Mouse (Mus musculus) stomach, embryonic 15.5 days (tissue): ENCODE results near the gene Ackr3. TPM values are rescaled to one million over a fixed set of nuclear protein-coding genes. Genes with fewer than 3 reads are reported as not detected.

Source experiments
- ATAC-seq: fragments of 200-750 bp; cut with Nextera tagmentation; 2 replicates; pipeline ENCODE4 v1.8.0; 2017; ENCODE audit warnings: low read depth, moderate number of reproducible peaks, moderate TSS enrichment; ENCODE audit not compliant: insufficient read depth, low FRiP score
- H3K27ac ChIP-seq: fragments of 300-500 bp; sonication (generic); 2 replicates; pipeline ENCODE4 v1.5.1; 2015; ENCODE audit warnings: mild to moderate bottlenecking, inconsistent platforms
- H3K27me3 ChIP-seq: fragments of 300-500 bp; sonication (generic); replicated peaks from 2 replicates; pipeline ENCODE4 v1.6.1; 2015; ENCODE audit warnings: inconsistent platforms
- H3K36me3 ChIP-seq: fragments of 300-500 bp; sonication (generic); 2 replicates; pipeline ENCODE4 v1.6.1; 2015; ENCODE audit warnings: inconsistent platforms
- H3K4me1 ChIP-seq: fragments of 300-500 bp; sonication (generic); 2 replicates; pipeline ENCODE4 v1.6.1; 2015; ENCODE audit warnings: inconsistent platforms
- H3K4me2 ChIP-seq: fragments of 300-500 bp; sonication (generic); 2 replicates; pipeline ENCODE4 v1.6.1; 2015; ENCODE audit warnings: mild to moderate bottlenecking, inconsistent platforms
- H3K4me3 ChIP-seq: fragments of 300-500 bp; sonication (generic); replicated peaks from 2 replicates; pipeline ENCODE4 v1.5.1; 2015; ENCODE audit warnings: inconsistent platforms
- H3K9ac ChIP-seq: fragments of 300-500 bp; sonication (generic); 2 replicates; pipeline ENCODE4 v1.6.1; 2015; ENCODE audit warnings: inconsistent platforms
- H3K9me3 ChIP-seq: fragments of 300-500 bp; sonication (generic); 2 replicates; pipeline ENCODE4 v1.6.1; 2016; ENCODE audit warnings: inconsistent platforms
- WGBS: fragments of 180-500 bp; shearing (Covaris S2); methylation state at CpG from one replicate; pipeline ENCODE4 v1.1.7; 2015; 5-methylcytosine and 5-hydroxymethylcytosine counted together
- polyA plus RNA-seq: library from polyadenylated mRNA; unstranded; fragments of >200 nt; fragmentation: Nextera tagmentation; extraction: Ambion mirVana; gene quantifications from 2 replicates; pipeline ENCODE4 v1.2.1, GENCODE M21; 2015

The Ackr3 gene
- polyA plus RNA-seq, 1 experiment from 2014 or later, result 22.6 TPM

GRCm38 (mm10) chr1:90206684-90207083 lies 2.9 kb downstream of the Ackr3 start:
- no peak overlapping the region for H3K27ac ChIP-seq
- ATAC-seq, result no peak
- 49% methylated on average over 3 of the region's 3 CpGs for WGBS
- peak overlapping the region; percentile 10; the same call in 1 of the 2 replicates for H3K9ac ChIP-seq
- H3K9me3 ChIP-seq, result no peaks in the 10 kb centered on the region
- peaks cover 44% of the 10 kb centered on the region for H3K4me1 ChIP-seq
- 0 out of 2 replicates have a peak, but pooled peaks cover 3% of the 10 kb centered on the region for H3K27me3 ChIP-seq
- H3K4me2 ChIP-seq, result peak overlapping the region; percentile 56
- H3K36me3 ChIP-seq, result no peaks in the 10 kb centered on the region
- peak overlapping the region; percentile 51 for H3K4me3 ChIP-seq

GRCm38 (mm10) chr1:90207279-90207678 lies 3.5 kb downstream of the Ackr3 start:
- Histone ChIP-seq H3K9me3 (no peaks in the 10 kb centered on the region), H3K4me1 (peaks cover 40% of the 10 kb centered on the region), H3K27me3 (0 out of 2 replicates have a peak, but pooled peaks cover 3% of the 10 kb centered on the region), H3K27ac (no peak overlapping the region), H3K36me3 (no peaks in the 10 kb centered on the region), H3K4me2 (peak overlapping the region; percentile 56), H3K4me3 (no peak overlapping the region), H3K9ac (no peak overlapping the region)
- WGBS, result 50% methylated on average over 6 of the region's 6 CpGs
- no peak for ATAC-seq

- H3K9ac ChIP-seq, result no peak overlapping the region
- H3K4me3 ChIP-seq, result 0 out of 2 replicates have a peak overlapping the region, but pooled peaks have one; percentile 4
- 0 out of 2 replicates have a peak, but pooled peaks cover 3% of the 10 kb centered on the region for H3K27me3 ChIP-seq
- no peak overlapping the region for H3K27ac ChIP-seq
- no peaks in the 10 kb centered on the region for H3K36me3 ChIP-seq
- no peak for ATAC-seq
- H3K9me3 ChIP-seq, result no peaks in the 10 kb centered on the region
- peak overlapping the region; percentile 21; the same call in 1 of the 2 replicates for H3K4me2 ChIP-seq
- H3K4me1 ChIP-seq, result peaks cover 35% of the 10 kb centered on the region
- WGBS, result 66% methylated on average over 6 of the region's 6 CpGs
Observed at GRCm38 (mm10) chr1:90207739-90208502, 4.1 kb downstream of the Ackr3 start.

GRCm38 (mm10) chr1:90208503-90208860 lies 4.7 kb downstream of the Ackr3 start:
- Histone ChIP-seq H3K4me3 (no peak overlapping the region; the same call in 1 of the 2 replicates), H3K27ac (0 out of 2 replicates have a peak overlapping the region, but pooled peaks have one; percentile 28), H3K27me3 (0 out of 2 replicates have a peak, but pooled peaks cover 3% of the 10 kb centered on the region), H3K4me1 (peaks cover 30% of the 10 kb centered on the region), H3K36me3 (no peaks in the 10 kb centered on the region), H3K9me3 (no peaks in the 10 kb centered on the region), H3K4me2 (peak overlapping the region; percentile 21), H3K9ac (no peak overlapping the region)
- WGBS, result 56% methylated on average over 9 of the region's 9 CpGs
- ATAC-seq, result no peak

- H3K27me3 ChIP-seq, result 0 out of 2 replicates have a peak, but pooled peaks cover 3% of the 10 kb centered on the region
- H3K27ac ChIP-seq, result 0 out of 2 replicates have a peak overlapping the region, but pooled peaks have one; percentile 28
- no peak overlapping the region for H3K4me3 ChIP-seq
- no peak for ATAC-seq
- no peaks in the 10 kb centered on the region for H3K36me3 ChIP-seq
- no peaks in the 10 kb centered on the region for H3K9me3 ChIP-seq
- H3K4me1 ChIP-seq, result peaks cover 30% of the 10 kb centered on the region
- 64% methylated on average over 5 of the region's 5 CpGs for WGBS
- peak overlapping the region; percentile 21; the same call in 1 of the 2 replicates for H3K4me2 ChIP-seq
- no peak overlapping the region for H3K9ac ChIP-seq
Observed at GRCm38 (mm10) chr1:90209069-90209468, 5.3 kb downstream of the Ackr3 start.

- Histone ChIP-seq H3K4me1 (peaks cover 30% of the 10 kb centered on the region), H3K9me3 (no peaks in the 10 kb centered on the region), H3K36me3 (0 out of 2 replicates have a peak, but pooled peaks cover 5% of the 10 kb centered on the region), H3K4me2 (no peak overlapping the region), H3K27ac (no peak overlapping the region), H3K27me3 (0 out of 2 replicates have a peak, but pooled peaks cover 3% of the 10 kb centered on the region), H3K4me3 (no peak overlapping the region), H3K9ac (no peak overlapping the region)
- WGBS, result 42% methylated on average over 2 of the region's 2 CpGs
- ATAC-seq, result no peak
Observed at GRCm38 (mm10) chr1:90209741-90210140, 6.0 kb downstream of the Ackr3 start.

GRCm38 (mm10) chr1:90210346-90210745 lies 6.6 kb downstream of the Ackr3 start:
- Histone ChIP-seq H3K4me2 (no peak overlapping the region), H3K9ac (no peak overlapping the region), H3K27ac (no peak overlapping the region), H3K4me3 (no peak overlapping the region), H3K36me3 (0 out of 2 replicates have a peak, but pooled peaks cover 8% of the 10 kb centered on the region), H3K4me1 (peaks cover 30% of the 10 kb centered on the region), H3K27me3 (0 out of 2 replicates have a peak, but pooled peaks cover 3% of the 10 kb centered on the region), H3K9me3 (no peaks in the 10 kb centered on the region)
- WGBS, result 76% methylated on average over 6 of the region's 6 CpGs
- ATAC-seq, result no peak

- ATAC-seq, result no peak
- 78% methylated on average over 4 of the region's 4 CpGs for WGBS
- H3K9ac ChIP-seq, result no peak overlapping the region
- H3K27me3 ChIP-seq, result 0 out of 2 replicates have a peak, but pooled peaks cover 3% of the 10 kb centered on the region
- H3K4me1 ChIP-seq, result peaks cover 30% of the 10 kb centered on the region
- H3K36me3 ChIP-seq, result 0 out of 2 replicates have a peak, but pooled peaks cover 8% of the 10 kb centered on the region
- no peak overlapping the region for H3K4me2 ChIP-seq
- no peaks in the 10 kb centered on the region for H3K9me3 ChIP-seq
- H3K4me3 ChIP-seq, result no peak overlapping the region
- H3K27ac ChIP-seq, result no peak overlapping the region
Observed at GRCm38 (mm10) chr1:90210761-90211160, 7.0 kb downstream of the Ackr3 start.

GRCm38 (mm10) chr1:90212376-90212775 lies 8.6 kb downstream of the Ackr3 start:
- H3K27me3 ChIP-seq, result 0 out of 2 replicates have a peak, but pooled peaks cover 3% of the 10 kb centered on the region
- WGBS, result 90% methylated on average over 6 of the region's 6 CpGs

GRCm38 (mm10) chr1:90212901-90213300 lies 9.1 kb downstream of the Ackr3 start:
- H3K36me3 ChIP-seq, result 0 out of 2 replicates have a peak, but pooled peaks cover 10% of the 10 kb centered on the region
- ATAC-seq, result no peak
- no peak overlapping the region for H3K4me3 ChIP-seq
- H3K9me3 ChIP-seq, result no peaks in the 10 kb centered on the region
- no peak overlapping the region for H3K4me2 ChIP-seq
- peaks cover 23% of the 10 kb centered on the region for H3K4me1 ChIP-seq
- H3K9ac ChIP-seq, result no peak overlapping the region
- 86% methylated on average over 6 of the region's 6 CpGs for WGBS
- no peak overlapping the region for H3K27ac ChIP-seq
- 0 out of 2 replicates have a peak, but pooled peaks cover 3% of the 10 kb centered on the region for H3K27me3 ChIP-seq

More at GRCm38 (mm10) chr1:90212376-90212775, 8.6 kb downstream of the Ackr3 start:
- Histone ChIP-seq H3K9me3 (no peaks in the 10 kb centered on the region), H3K9ac (no peak overlapping the region), H3K4me3 (no peak overlapping the region), H3K4me1 (peaks cover 25% of the 10 kb centered on the region), H3K4me2 (no peak overlapping the region), H3K27ac (no peak overlapping the region), H3K36me3 (0 out of 2 replicates have a peak, but pooled peaks cover 10% of the 10 kb centered on the region)
- no peak for ATAC-seq

- Histone ChIP-seq H3K4me3 (no peak overlapping the region), H3K9ac (no peak overlapping the region), H3K9me3 (no peaks in the 10 kb centered on the region), H3K36me3 (0 out of 2 replicates have a peak, but pooled peaks cover 10% of the 10 kb centered on the region), H3K27ac (no peak overlapping the region), H3K4me1 (peaks cover 13% of the 10 kb centered on the region; the same call in 1 of the 2 replicates), H3K27me3 (0 out of 2 replicates have a peak, but pooled peaks cover 3% of the 10 kb centered on the region), H3K4me2 (no peak overlapping the region)
- ATAC-seq, result no peak
- 95% methylated on average over 12 of the region's 12 CpGs for WGBS
Observed at GRCm38 (mm10) chr1:90214021-90214420, 10.2 kb downstream of the Ackr3 start.

- ATAC-seq, result no peak
- H3K27ac ChIP-seq, result no peak overlapping the region
- H3K4me2 ChIP-seq, result no peak overlapping the region
Observed at GRCm38 (mm10) chr1:90214926-90215325, 11.1 kb downstream of the Ackr3 start.

More at GRCm38 (mm10) chr1:90214926-90215325, 11.1 kb downstream of the Ackr3 start:
- H3K36me3 ChIP-seq, result 0 out of 2 replicates have a peak, but pooled peaks cover 10% of the 10 kb centered on the region
- 0 out of 2 replicates have a peak, but pooled peaks cover 3% of the 10 kb centered on the region for H3K27me3 ChIP-seq
- H3K4me3 ChIP-seq, result no peak overlapping the region
- H3K9me3 ChIP-seq, result no peaks in the 10 kb centered on the region
- WGBS, result 82% methylated on average over 6 of the region's 6 CpGs
- H3K9ac ChIP-seq, result no peak overlapping the region
- peaks cover 4% of the 10 kb centered on the region; the same call in 1 of the 2 replicates for H3K4me1 ChIP-seq
